Mouse (Mus musculus) liver, embryonic 14.5 days (tissue): ENCODE results near the gene Hyal2.

Source experiments
- CTCF ChIP-seq: IDR thresholded peaks from 2 replicates; pipeline ENCODE4 v1.5.1; 2016; ENCODE audit warnings: antibody characterized with exemption, low read depth, control low read depth
- EP300 ChIP-seq: IDR thresholded peaks from 2 replicates; pipeline ENCODE4 v1.6.1; 2016; ENCODE audit warnings: antibody characterized with exemption, low read depth

GRCm38 (mm10) chr9:107618098-107618497 is 50.4 kb downstream of the Hyal2 start:
- TF ChIP-seq CTCF, result no peak
- TF ChIP-seq EP300, result no peak
